Mouse (Mus musculus) kidney, postnatal 36 days (tissue): ENCODE results near the gene Amigo3.
A peak's percentile ranks its signal among the peaks of the same experiment; 100 is the strongest.
"Not testable (repeated sequence)": the region's sequence is repeated elsewhere in the genome, so short reads cannot be mapped to it uniquely, and the experiment has no call there.

ENCODE experiments used
- DNase-seq, 2 experiments: peaks; one replicate each; pipeline ENCODE4 v3.0.0; 2021 to 2022; ENCODE audit warnings: mixed read lengths in 2 of 2

The Amigo3 gene

GRCm38 (mm10) chr9:108052885-108053664 is at the start of gene Amigo3:
TSS of gene Amigo3 (plus strand) at chr9:108053159.
- DNase-seq, result peak; percentile 98 to 99

GRCm38 (mm10) chr9:108003531-108003890 is 49.4 kb upstream of the Amigo3 start:
- no peak for DNase-seq

DNA sequence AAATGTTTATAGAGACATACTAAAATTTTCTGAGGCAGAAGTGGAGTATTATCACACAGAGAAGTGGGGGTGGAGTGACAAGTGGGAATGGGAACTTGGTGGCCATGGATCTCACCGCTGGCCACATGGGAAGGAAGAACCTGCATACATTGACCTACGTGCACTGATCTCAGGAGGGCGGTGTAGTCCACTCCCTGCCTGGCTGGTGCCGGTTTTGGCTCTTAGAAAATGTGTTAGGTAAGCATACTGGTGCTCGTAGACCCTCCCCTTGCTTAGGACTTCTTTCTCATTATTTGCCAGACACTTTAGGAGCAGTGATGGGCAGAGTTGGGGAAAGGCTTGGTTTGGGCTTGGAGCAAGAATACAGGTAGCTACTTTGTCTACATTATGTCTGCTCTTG is 44.9 kb upstream of the Amigo3 start:
- DNase-seq, result no peak

DNA sequence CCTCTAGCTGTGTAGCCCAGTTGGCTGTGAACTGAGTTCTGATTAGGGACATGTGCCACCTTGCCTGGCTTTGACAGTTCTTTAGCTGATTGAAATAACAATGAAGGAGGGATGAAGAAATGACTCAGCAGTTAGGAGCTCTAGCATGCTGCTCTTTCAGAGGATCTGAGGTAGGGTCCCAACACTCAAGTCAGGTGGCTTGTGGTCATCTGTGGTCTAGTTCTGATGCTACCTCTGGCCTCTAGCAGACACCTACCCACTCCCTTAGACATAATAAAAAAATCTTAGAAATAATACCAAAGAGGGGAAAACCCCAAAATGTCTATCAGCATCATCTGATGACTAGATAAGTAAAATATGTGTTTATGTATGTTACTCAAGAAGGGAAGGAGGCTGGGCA is 42.6 kb upstream of the Amigo3 start:
- DNase-seq, result no peak

GRCm38 (mm10) chr9:108013577-108013976 is 39.4 kb upstream of the Amigo3 start:
- not testable (repeated sequence) for DNase-seq

GRCm38 (mm10) chr9:108017127-108017526 is 35.8 kb upstream of the Amigo3 start:
- no peak for DNase-seq

DNA sequence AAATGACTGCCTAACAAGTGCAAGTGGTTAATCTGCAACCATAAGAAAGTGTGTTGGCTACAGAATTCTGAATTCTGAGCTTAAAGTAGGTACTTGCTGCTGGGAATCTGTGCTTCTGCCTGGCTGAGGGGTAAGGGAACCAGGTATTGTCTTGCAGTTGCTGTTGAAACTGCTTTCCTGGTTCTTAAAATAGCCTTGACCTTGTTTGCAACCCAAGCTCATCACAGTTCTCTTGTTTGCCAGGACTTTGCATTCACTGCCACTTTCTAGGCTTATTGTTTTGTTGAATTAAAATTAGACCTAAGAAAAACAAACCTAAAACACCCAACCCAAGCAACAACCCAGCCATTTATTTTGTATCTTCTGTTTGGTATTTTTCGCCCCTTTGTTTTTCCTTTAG is 32.2 kb upstream of the Amigo3 start:
- DNase-seq, result no peak

DNA sequence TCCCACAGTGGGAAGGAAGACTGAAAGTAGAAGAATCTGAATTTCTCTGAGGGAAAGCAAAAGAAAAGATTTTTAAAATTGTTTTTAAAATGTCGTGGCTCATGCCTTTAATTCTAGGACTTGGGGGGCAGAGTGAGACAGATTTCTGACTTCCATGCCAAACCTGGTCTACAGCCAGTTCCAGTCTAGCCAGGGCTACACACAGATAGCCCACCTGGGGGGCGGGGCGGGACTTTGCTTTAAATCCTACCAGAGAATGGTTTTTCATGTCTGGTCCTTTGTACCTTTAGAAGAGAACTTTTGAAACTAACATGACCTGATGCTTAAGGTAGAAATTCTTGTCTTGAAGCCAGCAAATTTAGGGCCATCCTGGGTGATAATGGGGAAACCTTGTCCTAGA is 29.7 kb upstream of the Amigo3 start:
- DNase-seq, result no peak

DNA sequence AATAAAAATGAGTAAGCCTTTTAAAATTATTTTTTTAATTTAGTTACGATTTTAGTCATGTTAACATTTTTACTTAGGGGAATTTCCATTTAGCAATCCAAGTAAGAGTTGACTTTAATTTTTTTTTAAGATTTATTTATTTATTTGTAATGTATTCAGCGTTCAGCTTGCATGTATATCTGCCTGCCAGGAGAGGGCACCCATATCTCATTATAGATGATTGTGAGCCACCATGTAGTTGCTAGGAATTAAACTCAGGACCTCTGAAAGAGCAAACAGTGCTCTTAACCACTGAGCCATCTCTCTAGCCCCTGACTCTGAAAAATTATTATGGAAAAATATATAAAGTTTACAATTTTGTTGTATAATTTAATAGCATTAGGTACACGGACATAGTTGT is 26.4 kb upstream of the Amigo3 start:
- DNase-seq, result no peak

DNA sequence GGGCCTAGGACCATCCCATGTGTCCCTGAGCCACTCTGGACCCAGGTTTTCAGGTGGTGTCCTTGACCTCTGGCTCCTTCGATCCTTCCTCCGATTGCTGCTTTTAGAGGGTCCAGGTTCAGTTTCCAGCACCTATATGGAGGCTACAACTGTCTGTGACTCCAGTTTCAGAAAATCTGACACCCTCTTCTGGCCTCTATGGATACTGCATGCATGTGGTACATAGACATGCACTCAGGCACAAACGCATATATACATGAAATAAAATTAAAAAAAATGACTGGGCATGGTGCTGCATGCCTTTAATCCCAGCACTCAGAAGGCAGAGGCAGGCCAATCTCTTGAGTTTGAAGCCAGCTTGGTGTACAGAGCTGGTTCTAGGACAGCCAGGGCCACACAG is 25.1 kb upstream of the Amigo3 start:
- no peak for DNase-seq

DNA sequence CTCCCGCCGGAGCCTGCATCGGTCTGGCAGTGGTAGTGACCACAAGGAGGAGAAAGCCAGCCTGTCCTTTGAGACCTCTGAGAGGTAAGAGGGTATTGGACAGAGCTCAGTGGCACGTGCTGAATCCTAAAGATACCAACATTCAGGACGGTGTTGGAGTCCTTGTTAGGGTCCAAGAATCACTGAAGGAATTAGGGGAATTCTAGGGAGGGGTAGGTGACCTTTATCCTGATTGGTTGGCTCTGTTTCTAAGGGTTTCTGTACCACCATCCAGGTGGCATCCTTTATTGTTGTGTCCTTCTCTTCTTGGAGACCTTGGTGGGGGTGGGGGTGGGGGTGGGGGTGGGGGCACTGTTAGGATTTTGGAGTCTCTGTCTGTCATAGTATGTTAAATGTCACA is 20.8 kb upstream of the Amigo3 start:
- DNase-seq, result no peak

- no peak for DNase-seq
These were observed 17.4 kb upstream of the Amigo3 start for GRCm38 (mm10) chr9:108035331-108036156.

DNA sequence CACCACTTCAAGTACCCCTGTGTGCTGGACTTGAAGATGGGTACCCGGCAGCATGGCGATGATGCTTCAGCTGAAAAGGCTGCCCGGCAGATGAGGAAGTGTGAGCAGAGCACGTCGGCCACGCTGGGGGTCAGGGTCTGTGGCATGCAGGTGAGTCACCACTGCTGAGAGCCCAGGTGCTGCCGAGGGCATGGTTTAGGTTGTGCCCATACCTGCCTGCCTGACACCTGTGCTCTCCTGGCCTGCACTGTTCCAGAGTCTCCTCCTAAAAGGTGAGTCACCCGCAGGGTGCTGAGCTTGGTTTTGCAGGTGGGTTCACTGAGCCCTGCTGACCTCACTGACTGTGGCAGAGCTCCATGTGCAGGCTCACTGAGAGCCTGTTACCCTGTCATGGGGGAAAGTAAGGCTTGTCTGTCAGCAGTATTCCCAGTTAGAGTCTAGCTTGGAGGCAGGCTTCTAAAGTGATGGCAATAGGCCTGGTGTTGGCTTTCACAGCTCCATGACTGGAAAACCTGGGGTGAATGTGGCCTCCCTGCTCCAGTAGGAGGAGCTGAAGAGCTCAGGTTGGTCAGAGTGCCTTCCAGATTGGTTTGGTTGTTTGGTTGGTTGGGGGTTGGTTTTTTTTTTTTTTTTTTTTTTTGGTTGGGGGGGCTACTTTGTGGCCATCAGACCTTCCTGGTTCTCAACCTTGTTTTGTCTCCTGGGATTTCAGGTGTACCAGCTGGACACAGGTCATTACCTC is 8.0 kb upstream of the Amigo3 start:
- DNase-seq, result no peak

- no peak for DNase-seq
These were observed 6.4 kb upstream of the Amigo3 start for GRCm38 (mm10) chr9:108046582-108046981.

DNA sequence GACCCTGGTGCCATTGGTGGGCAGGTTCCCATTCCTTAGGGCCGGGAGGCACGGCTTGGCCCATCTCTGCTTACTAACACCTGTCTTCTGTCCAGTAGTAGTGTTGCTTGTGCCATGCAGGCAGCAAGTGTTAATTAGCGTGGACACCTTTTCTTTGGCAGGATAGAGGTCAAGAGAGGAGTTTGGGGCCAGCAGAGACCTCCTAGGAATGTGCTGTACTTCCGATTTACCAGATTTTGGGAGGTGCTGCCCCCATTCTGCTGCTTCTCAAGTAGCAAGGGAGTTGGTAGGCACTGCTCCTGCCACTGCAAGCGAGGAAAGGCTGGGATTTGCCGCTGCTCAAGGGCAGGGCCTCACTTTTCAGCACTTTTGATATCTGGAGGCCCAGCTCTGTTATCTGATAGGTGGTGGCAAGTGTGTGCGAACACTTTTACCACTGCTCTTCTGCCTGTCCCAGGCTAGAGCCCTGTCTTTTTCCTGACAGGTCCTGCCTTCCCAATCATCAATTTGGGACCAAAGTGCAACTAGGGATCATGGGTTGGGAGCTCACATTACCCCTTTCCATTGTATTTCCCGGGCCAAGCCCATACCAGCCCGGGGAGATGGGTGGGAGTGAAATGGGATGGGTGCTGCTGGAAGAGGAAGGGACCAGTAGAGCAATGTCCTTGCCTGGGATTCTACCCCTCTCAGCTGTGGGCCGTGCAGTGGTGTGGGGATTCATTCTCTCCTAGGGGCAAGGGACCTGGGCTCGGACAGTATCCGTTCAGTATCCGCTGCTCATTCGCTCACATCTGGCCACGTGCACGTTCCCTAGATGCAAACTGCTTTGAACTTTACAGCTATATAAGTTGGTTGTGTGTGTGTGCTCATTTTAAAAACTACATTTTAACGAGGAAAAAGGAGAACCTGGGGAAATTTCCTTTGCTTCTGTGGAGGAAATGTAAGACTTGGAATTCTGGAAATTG is 5.1 kb upstream of the Amigo3 start:
- DNase-seq, result no peak

DNA sequence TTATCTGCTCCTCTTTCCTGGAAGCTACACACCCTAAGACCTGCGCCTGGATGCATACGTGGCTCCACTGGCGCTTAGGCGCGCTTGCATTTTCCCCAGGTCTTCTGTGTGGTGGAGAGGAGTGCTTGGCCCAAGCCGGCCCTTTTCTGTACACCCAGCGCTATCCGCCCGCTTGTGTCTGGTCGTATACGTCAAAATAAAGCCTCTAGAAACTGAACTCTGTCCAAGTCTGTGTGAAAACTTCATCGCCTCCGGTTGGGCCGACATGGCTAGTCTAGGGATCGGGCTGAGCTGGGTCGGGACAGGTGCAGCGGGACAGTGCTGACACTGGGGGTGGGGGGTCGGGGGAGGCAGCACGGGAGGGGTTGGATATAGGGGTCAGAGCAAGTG is 4.4 kb upstream of the Amigo3 start:
- no peak for DNase-seq

GRCm38 (mm10) chr9:108049016-108049455 is 3.9 kb upstream of the Amigo3 start, which contains the start of gene Gmppb:
TSS of gene Gmppb (plus strand) at chr9:108049242.
- DNase-seq, result peak; percentile 97 to 98

DNA sequence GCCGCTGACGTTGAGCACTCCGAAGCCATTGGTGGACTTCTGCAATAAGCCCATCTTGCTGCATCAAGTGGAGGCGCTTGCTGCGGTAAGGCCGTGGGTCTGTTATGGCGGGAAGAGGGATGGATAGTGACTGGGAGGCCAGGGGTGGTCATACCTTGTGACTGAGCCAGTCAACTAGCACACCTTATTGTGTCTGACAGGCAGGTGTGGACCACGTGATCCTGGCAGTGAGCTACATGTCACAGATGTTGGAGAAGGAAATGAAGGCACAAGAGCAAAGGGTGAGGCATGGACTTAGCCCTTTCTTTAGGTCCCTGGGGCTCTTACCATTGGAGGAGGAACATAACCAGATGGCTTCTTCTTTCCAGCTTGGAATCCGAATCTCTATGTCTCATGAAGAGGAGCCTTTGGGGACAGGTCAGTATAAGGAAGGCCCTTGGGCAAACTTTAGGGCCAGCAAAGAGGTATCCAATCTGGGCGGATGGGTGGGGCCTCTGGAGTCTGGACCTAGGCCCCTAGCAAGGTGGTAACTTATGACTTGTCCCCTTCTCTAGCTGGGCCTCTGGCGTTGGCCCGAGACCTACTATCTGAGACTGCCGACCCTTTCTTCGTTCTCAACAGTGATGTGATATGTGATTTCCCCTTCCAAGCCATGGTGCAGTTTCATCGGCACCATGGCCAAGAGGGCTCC is 3.3 kb upstream of the Amigo3 start:
- no peak for DNase-seq

DNA sequence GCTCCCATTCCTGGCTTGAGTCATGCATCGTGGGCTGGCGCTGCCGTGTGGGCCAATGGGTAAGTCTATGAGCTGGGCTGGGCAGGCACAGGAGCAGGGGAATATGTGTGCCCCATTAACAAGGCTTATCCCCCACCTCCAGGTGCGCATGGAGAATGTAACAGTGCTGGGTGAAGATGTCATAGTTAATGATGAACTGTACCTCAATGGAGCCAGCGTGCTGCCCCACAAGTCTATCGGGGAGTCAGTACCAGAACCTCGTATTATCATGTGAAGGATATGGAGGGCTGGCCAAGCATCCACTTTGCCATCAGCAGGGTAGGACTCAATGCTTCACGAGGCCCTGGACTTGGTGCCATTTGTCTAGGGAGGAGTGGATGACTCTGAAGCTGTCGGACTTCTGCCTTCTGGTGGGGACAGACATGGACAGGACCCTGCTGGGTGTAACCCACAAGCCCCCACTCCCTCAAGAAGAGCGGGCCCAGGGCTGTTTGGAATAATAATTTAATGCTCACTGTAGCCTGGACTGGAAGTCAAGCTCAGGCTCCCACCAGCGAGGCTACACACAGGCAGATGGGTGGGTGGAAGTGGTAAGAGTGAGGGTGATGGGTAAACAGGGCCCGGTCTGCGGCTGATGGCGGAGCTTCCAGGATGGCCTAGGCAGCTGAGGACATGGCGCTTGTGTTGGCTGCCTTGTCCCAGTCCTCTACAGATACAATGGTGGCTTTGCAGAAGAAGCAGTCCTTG is 1.6 kb upstream of the Amigo3 start:
- DNase-seq, result no peak

DNA sequence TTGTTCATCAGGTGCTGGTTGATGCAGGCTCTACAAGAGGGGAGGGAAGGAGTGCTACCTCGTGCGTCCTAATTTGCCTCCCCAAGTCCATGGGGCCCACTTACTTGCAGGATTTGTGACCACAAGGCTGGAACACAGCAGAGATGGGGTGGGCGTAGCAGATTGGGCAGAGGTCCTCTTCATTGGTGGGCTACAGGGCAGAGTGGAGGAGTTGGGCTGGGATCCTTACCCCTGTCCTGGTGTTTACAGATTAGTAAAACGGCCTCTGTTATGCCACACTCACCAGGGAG is 1.1 kb upstream of the Amigo3 start:
- no peak for DNase-seq

DNA sequence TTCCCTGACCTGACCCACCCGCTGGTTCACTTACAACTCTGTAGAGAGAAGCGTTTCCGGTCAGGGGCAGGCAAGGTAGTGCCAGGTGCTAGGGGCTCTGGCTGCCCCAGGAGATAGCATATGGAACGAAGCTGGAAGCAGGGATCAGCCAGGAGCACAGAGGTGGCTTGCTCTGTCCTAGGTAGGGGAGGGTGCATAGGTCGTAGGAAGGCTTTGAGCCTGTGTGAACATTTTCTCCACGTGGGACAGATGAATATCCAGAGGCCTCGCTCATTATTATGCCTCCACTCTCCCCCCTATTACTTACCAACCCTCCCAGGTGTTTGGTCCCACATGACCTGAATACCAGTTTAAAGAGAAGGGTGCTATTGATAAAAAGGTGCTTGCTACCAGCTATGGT is 548 bp upstream of the Amigo3 start:
- no peak for DNase-seq
